Mouse (Mus musculus): Measurements from ENCODE around the gene Zfp282. TPM values are rescaled to one million over a fixed set of nuclear protein-coding genes. Genes with fewer than 3 reads are reported as not detected.

Gene Zfp282
- polyA plus RNA-seq (2015; fragmentation: Nextera tagmentation; extraction: Ambion mirVana), result 6.3 and 7.1 TPM in 2 replicates

DNA sequence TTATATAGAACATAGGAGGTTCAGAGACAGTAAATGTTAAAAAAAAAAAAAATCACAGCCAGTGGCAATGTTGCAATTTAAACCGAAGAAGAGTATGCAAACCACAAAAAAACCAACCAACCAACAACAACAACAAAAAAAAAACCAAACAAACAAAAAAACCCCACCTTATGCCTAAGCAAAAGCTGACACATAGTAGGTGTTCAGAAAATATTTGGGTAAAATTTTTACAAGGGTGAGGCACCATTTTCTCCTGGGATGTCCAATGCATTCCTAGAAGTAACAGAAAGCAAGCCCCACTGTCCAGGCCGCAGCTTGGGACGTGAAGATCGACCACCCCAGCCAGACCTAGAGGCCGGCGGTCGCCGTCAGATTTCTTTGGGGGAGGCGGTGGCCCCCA lies at the start of gene Zfp282:
TSS of gene Zfp282 (plus strand) at position 147 of the 400 bp plus-strand sequence.

GRCm38 (mm10) chr6:47830104-47831078 lies 46.6 kb upstream of the Zfp282 start, which contains the start of gene Zfp786:
Gene Zfp786 (minus strand): TSS chr6:47830867.

GRCm38 (mm10) chr6:47835482-47835983 lies 41.5 kb upstream of the Zfp282 start, which contains the start of gene Zfp398:
Gene Zfp398 (plus strand): TSS chr6:47835661.

GRCm38 (mm10) chr6:47920447-47921340 lies 43.7 kb downstream of the Zfp282 start, which contains the start of gene Zfp212:
Gene Zfp212 (plus strand): TSS chr6:47920476.

DNA sequence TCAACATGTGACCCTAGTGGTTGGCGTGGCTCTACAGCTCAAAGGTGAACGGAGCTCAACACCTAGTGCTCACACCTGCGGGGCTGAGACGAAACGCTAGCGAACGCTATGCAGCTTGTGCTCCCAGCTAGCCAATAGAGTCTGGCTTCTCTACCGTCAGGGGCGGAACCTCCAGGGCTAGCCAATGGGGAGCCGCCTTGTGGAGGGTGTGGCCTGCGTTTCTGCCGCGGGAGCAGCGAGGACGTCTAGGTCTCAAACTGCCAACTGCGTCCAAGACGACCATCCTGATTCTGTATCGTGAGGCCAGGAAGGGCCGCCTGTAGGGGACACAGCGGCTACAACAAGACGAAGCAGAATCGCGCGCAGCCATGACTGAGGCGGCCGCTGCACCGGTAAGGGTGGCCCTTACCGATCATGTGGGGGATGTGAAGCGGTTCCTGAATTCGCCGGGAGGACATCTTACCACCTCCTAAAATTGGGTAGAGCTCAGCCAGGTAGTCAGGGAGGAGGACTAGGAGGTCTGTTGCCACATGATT lies 76.3 kb downstream of the Zfp282 start, which contains the start of gene Zfp956:
TSS of gene Zfp956 (plus strand) at position 200 of the 536 bp plus-strand sequence.

Other genes with a start within 250 kb of the Zfp282 start
- 37.8 and 55.3 TPM in 2 replicates for gene Pdia4, start 63.8 kb upstream of the Zfp282 start, polyA plus RNA-seq (2015; fragmentation: Nextera tagmentation; extraction: Ambion mirVana)
- 0.69 and 1.1 TPM in 2 replicates for gene Zfp786, start 46.3 kb upstream of the Zfp282 start, polyA plus RNA-seq (2015; fragmentation: Nextera tagmentation; extraction: Ambion mirVana)
- 3.2 and 3.4 TPM in 2 replicates for gene Zfp398, start 41.5 kb upstream of the Zfp282 start, polyA plus RNA-seq (2015; fragmentation: Nextera tagmentation; extraction: Ambion mirVana)
- gene Zfp212, start 43.3 kb downstream of the Zfp282 start, polyA plus RNA-seq (2015; fragmentation: Nextera tagmentation; extraction: Ambion mirVana), result 6.9 and 8.7 TPM in 2 replicates
- gene Zfp956, start 76.2 kb downstream of the Zfp282 start, polyA plus RNA-seq (2015; fragmentation: Nextera tagmentation; extraction: Ambion mirVana), result 3.4 and 3.6 TPM in 2 replicates
- 3.0 and 3.2 TPM in 2 replicates for gene Zfp777, start 171.7 kb downstream of the Zfp282 start, polyA plus RNA-seq (2015; fragmentation: Nextera tagmentation; extraction: Ambion mirVana)
- gene Zfp746, start 209.4 kb downstream of the Zfp282 start, polyA plus RNA-seq (2015; fragmentation: Nextera tagmentation; extraction: Ambion mirVana), result 7.6 and 8.7 TPM in 2 replicates

Measured in skeletal muscle tissue, postnatal 0 days (tissue).